Mouse (Mus musculus) T-cell, adult 66 days (primary cell): Measurements from ENCODE around the gene Fgf8. TPM values are rescaled to one million over a fixed set of nuclear protein-coding genes. Genes with fewer than 3 reads are reported as not detected.

ENCODE experiments used
- total RNA-seq, 2 experiments: library from RNA; stranded (reverse); gene quantifications; 3 replicates in 1 of 2; 4 replicates in 1 of 2; pipeline ENCODE4 v1.2.4; 2023

Gene Fgf8
- not detected for total RNA-seq

DNA sequence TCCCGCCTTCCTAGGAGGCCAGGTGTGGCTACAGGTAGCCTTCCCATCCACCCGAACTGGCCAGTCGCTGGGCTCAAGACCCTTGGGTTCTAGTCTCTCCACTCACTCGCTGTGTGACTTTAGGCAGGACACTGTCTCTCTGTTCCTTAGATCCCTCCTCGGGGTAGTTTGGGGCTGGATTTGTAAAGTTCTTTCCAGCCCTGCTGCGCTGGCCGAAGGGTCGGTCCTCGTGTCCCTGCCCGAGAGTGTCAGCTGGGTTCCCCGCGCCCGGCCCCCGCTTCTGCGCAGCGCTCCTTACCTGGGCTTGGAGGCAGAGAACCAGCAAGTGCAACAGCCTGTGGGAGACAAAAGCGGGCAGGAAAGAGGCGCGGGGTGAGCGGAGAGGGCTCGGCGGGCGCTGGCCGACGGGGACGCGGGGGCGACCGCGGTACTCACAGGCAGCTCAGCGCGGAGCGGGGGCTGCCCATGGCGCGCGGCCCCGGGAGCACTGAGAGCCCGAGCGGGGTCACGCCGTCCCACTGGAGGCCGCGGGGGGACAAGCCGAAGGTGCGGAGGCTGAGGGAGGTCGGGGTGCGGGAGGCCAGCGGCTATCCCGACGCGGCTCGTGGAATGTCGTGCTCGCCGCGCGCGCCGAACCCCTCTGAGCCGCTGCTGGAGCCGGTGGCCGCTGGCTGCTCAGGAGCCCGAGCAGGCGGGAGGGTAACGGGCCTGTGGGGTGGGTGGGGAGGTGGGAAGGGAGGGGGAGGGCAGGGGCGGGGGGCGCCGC is at the start of gene Fgf8:
Gene Fgf8 (minus strand): TSS at position 698 of the 766 bp plus-strand sequence.

GRCm38 (mm10) chr19:45783181-45783932 is 40.6 kb upstream of the Fgf8 start, which contains the start of gene Mgea5:
Mgea5 (minus strand) TSS chr19:45783837.

GRCm38 (mm10) chr19:45749243-45750043 is 6.7 kb upstream of the Fgf8 start, which contains the start of gene Npm3:
Npm3 (minus strand) TSS chr19:45749591.

Other genes with a start within 250 kb of the Fgf8 start
- gene Poll, start 182.4 kb downstream of the Fgf8 start, total RNA-seq: 10 to 100 TPM in 1 of 2 experiments, 1 to 10 TPM in 1; 9.6 to 10.9 TPM
- 10 to 100 TPM; 36.5 to 43.1 TPM for gene Gm17018, start 182.3 kb downstream of the Fgf8 start, total RNA-seq
- gene Fbxw4, start 82.6 kb downstream of the Fgf8 start, total RNA-seq: 10 to 100 TPM; 68.8 to 69.6 TPM
- gene Npm3, start 6.7 kb upstream of the Fgf8 start, total RNA-seq: 10 to 100 TPM; 70.2 to 74.0 TPM
- gene Mgea5, start 40.9 kb upstream of the Fgf8 start, total RNA-seq: 100 to 1,000 TPM; 273 to 314 TPM
- gene Kcnip2, start 73.1 kb upstream of the Fgf8 start, total RNA-seq: 1 to 10 TPM; 3.6 to 5.6 TPM